Mouse (Mus musculus) hindbrain, embryonic 12.5 days (tissue): ENCODE data around the gene 1110032A03Rik. TPM values are rescaled to one million over a fixed set of nuclear protein-coding genes. Genes with fewer than 3 reads are reported as not detected.
A peak's percentile ranks its signal among the peaks of the same experiment; 100 is the strongest.

Experiments used
- ATAC-seq: fragments of 200-750 bp; cut with Nextera tagmentation; 2 replicates; pipeline ENCODE4 v1.8.0; 2017; ENCODE audit warnings: moderate TSS enrichment; ENCODE audit not compliant: low FRiP score
- H3K27ac ChIP-seq: fragments of 300-500 bp; sonication (generic); 2 replicates; pipeline ENCODE4 v1.5.1; 2016; ENCODE audit warnings: mild to moderate bottlenecking
- H3K27me3 ChIP-seq: fragments of 300-500 bp; sonication (generic); 2 replicates; pipeline ENCODE4 v1.6.1; 2016; ENCODE audit warnings: mild to moderate bottlenecking
- H3K36me3 ChIP-seq: fragments of 300-500 bp; sonication (generic); 2 replicates; pipeline ENCODE4 v1.6.1; 2016; ENCODE audit warnings: mild to moderate bottlenecking
- H3K4me1 ChIP-seq: fragments of 300-500 bp; sonication (generic); 2 replicates; pipeline ENCODE4 v1.6.1; 2016
- H3K4me2 ChIP-seq: fragments of 300-500 bp; sonication (generic); replicated peaks from 2 replicates; pipeline ENCODE4 v1.6.1; 2016; ENCODE audit warnings: mild to moderate bottlenecking
- H3K4me3 ChIP-seq: fragments of 300-500 bp; sonication (generic); 2 replicates; pipeline ENCODE4 v1.5.1; 2016; ENCODE audit warnings: mild to moderate bottlenecking
- H3K9ac ChIP-seq: fragments of 300-500 bp; sonication (generic); 2 replicates; pipeline ENCODE4 v1.6.1; 2016; ENCODE audit warnings: mild to moderate bottlenecking, moderate library complexity
- H3K9me3 ChIP-seq: fragments of 300-500 bp; sonication (generic); replicated peaks from 2 replicates; pipeline ENCODE4 v1.6.1; 2016; ENCODE audit warnings: mild to moderate bottlenecking
- WGBS: fragments of 180-500 bp; shearing (Covaris S2); methylation state at CpG from one replicate; pipeline ENCODE4 v1.1.7; 2016; 5-methylcytosine and 5-hydroxymethylcytosine counted together
- polyA plus RNA-seq: library from polyadenylated mRNA; unstranded; fragments of >200 nt; fragmentation: Nextera tagmentation; extraction: Ambion mirVana; gene quantifications from 2 replicates; pipeline ENCODE4 v1.2.1, GENCODE M21; 2016

Gene 1110032A03Rik
- polyA plus RNA-seq, 1 experiment from 2014 or later, result 43.9 TPM

DNA sequence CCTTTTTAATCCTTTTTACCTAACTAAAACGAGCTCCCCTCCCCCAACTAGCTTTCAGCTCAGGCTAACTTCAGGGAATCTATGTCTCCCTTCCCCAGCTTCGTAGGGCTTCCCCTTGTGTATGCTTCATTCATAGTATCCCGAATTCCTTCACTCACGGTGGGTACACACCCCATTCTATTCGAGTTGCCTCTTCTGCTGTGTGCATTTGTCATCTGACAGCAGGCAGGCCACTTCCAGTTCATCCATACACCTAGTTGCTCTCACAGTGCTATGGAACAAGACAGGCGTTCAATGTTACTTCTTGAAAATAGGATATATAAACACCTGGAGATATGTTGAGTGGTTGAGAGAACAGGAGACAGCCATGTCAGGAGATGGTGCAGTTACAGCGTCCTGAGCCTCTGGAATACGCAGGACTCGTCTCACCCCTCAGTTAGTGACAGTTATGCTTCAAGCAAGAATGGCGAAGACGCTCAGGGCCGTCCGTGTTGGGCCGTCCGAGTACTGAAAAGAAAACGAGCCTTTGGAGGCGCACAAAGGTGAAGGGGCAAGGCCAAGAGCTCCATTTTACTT is 7.7 kb downstream of the 1110032A03Rik start:
- ATAC-seq, result no peak; the same call in 1 of the 2 replicates

GRCm38 (mm10) chr9:50763331-50763730 is 12.0 kb downstream of the 1110032A03Rik start:
- no peaks in the 10 kb centered on the region for H3K27me3 ChIP-seq
- 71% methylated on average over 1 of the region's 1 CpGs for WGBS
- no peak for ATAC-seq
- no peak overlapping the region for H3K4me2 ChIP-seq
- peaks cover 6% of the 10 kb centered on the region for H3K4me1 ChIP-seq
- H3K9me3 ChIP-seq, result no peaks in the 10 kb centered on the region
- no peaks in the 10 kb centered on the region for H3K36me3 ChIP-seq
- no peak overlapping the region for H3K9ac ChIP-seq
- H3K27ac ChIP-seq, result no peak overlapping the region
- H3K4me3 ChIP-seq, result no peak overlapping the region

More for the DNA sequence above, 7.7 kb downstream of the 1110032A03Rik start:
- no peaks in the 10 kb centered on the region for H3K27me3 ChIP-seq
- H3K27ac ChIP-seq, result peak overlapping the region; percentile 79; the same call in 1 of the 2 replicates
- WGBS, result 6% methylated on average over 17 of the region's 17 CpGs
- peak overlapping the region; percentile 62 for H3K4me3 ChIP-seq
- 0 out of 2 replicates have a peak, but pooled peaks cover 5% of the 10 kb centered on the region for H3K36me3 ChIP-seq
- H3K4me2 ChIP-seq, result peak overlapping the region; percentile 77
- H3K4me1 ChIP-seq, result peaks cover 9% of the 10 kb centered on the region
- no peaks in the 10 kb centered on the region for H3K9me3 ChIP-seq
- peak overlapping the region; percentile 76 for H3K9ac ChIP-seq

DNA sequence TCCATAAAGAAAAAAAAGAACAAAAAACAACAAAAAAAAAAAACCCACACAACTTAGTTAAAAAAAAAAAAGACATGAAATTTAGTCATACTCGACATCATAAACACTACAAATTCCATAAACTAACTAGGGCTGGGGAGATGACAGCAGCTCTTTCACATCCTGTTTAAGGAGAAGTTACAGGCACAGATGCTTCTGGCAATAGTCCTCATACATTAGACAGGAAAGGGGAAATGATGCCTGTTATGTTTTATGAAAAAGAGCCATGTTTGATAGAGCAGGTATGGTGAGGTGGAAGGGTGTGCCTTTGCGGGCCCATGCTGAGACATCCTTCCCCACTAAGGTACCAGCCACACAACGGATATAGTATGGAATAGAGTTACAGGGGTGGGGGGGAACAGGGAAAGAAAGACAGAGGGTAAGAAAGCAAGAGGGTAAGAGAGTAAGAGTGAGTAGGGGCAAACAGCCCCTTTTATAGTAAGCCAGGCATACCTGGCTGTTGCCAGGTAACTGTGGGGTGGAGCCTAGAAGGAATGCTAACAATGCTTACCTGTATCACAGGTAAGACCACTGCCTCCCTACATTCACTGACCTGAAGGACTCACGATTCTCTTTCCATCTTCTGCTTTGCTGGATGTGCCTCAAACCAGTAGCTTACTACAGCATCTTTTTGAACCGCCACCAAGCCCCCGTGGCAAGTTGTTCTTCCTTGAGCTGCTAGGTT is 13.6 kb downstream of the 1110032A03Rik start:
- Histone ChIP-seq H3K27me3 (no peaks in the 10 kb centered on the region), H3K4me1 (no peaks in the 10 kb centered on the region), H3K9ac (no peak overlapping the region), H3K27ac (no peak overlapping the region), H3K36me3 (no peaks in the 10 kb centered on the region), H3K4me3 (no peak overlapping the region), H3K4me2 (no peak overlapping the region), H3K9me3 (no peaks in the 10 kb centered on the region)
- no peak for ATAC-seq
- WGBS, result 69% methylated on average over 6 of the region's 6 CpGs

GRCm38 (mm10) chr9:50756711-50757110 is 18.6 kb downstream of the 1110032A03Rik start:
- no peaks in the 10 kb centered on the region for H3K36me3 ChIP-seq
- peaks cover 3% of the 10 kb centered on the region; the same call in 1 of the 2 replicates for H3K27me3 ChIP-seq
- H3K4me3 ChIP-seq, result no peak overlapping the region
- H3K4me1 ChIP-seq, result no peaks in the 10 kb centered on the region
- H3K27ac ChIP-seq, result no peak overlapping the region
- no peak overlapping the region for H3K4me2 ChIP-seq
- no peak for ATAC-seq
- H3K9ac ChIP-seq, result no peak overlapping the region
- no peaks in the 10 kb centered on the region for H3K9me3 ChIP-seq
- WGBS, result 45% methylated on average over 5 of the region's 5 CpGs

GRCm38 (mm10) chr9:50753947-50754346 is 21.4 kb downstream of the 1110032A03Rik start:
- Histone ChIP-seq H3K4me3 (no peak overlapping the region), H3K9me3 (no peaks in the 10 kb centered on the region), H3K36me3 (no peaks in the 10 kb centered on the region), H3K4me1 (no peaks in the 10 kb centered on the region), H3K27me3 (peaks cover 3% of the 10 kb centered on the region; the same call in 1 of the 2 replicates), H3K9ac (no peak overlapping the region), H3K4me2 (no peak overlapping the region), H3K27ac (no peak overlapping the region)
- ATAC-seq, result no peak
- WGBS, result 72% methylated on average over 7 of the region's 7 CpGs

GRCm38 (mm10) chr9:50752784-50753615 is 22.3 kb downstream of the 1110032A03Rik start:
- WGBS, result 76% methylated on average over 17 of the region's 17 CpGs
- Histone ChIP-seq H3K4me1 (no peaks in the 10 kb centered on the region), H3K9ac (no peak overlapping the region), H3K4me2 (no peak overlapping the region), H3K4me3 (no peak overlapping the region), H3K27ac (no peak overlapping the region), H3K27me3 (peaks cover 6% of the 10 kb centered on the region; the same call in 1 of the 2 replicates), H3K36me3 (no peaks in the 10 kb centered on the region), H3K9me3 (no peaks in the 10 kb centered on the region)
- ATAC-seq, result no peak

DNA sequence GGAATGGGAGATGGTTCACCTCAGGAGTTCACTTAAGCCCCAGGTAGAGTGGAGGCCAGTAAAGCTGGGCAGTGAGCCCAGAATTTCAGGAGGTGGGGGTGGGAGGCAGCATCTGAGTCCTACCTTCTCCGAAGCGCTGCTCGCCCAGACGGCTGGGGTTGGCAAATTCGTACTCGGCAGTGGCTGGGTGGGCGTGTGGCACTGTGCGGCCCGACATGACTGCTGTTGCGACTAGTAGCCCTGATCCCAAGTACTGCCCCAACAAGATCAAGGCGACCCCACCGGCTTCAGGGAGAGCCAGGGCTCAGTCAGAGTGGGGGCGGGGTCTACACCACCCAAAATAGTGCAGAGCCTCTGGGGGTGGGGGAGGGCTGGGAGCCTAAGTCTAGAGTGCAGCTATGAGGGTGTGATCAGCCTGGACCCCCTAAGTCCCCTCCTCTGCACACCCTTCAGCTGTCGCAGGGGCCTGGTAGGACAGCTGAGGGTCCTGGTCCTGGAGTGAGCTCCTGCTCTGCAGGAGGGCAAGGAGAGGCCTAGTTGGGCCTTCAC is 23.2 kb downstream of the 1110032A03Rik start, which contains the start of gene Hspb2:
Gene Hspb2, minus strand, starts transcription at position 301 of the 549 bp plus-strand sequence.
- Histone ChIP-seq H3K4me3 (no peak within 1 kb of the TSS), H3K4me2 (no peak within 1 kb of the TSS), H3K4me1 (no peaks in the 10 kb centered on the region), H3K9ac (no peak within 1 kb of the TSS), H3K36me3 (no peaks in the 10 kb centered on the region), H3K9me3 (no peaks in the 10 kb centered on the region), H3K27me3 (peaks cover 7% of the 10 kb centered on the region; the same call in 1 of the 2 replicates), H3K27ac (no peak within 1 kb of the TSS)
- no peak for ATAC-seq
- 64% methylated on average over 14 of the region's 14 CpGs for WGBS

- Histone ChIP-seq H3K27ac (no peak within 1 kb of the TSS), H3K9ac (no peak within 1 kb of the TSS), H3K36me3 (no peaks in the 10 kb centered on the region), H3K4me2 (no peak within 1 kb of the TSS), H3K4me1 (peaks cover 2% of the 10 kb centered on the region; the same call in 1 of the 2 replicates), H3K4me3 (no peak within 1 kb of the TSS), H3K9me3 (no peaks in the 10 kb centered on the region), H3K27me3 (peaks cover 14% of the 10 kb centered on the region)
- WGBS, result 76% methylated on average over 22 of the region's 22 CpGs
- no peak for ATAC-seq
Measured at GRCm38 (mm10) chr9:50751323-50751722, 24.0 kb downstream of the 1110032A03Rik start, which contains the start of gene Cryab. Cryab (plus strand) TSS chr9:50751325.

DNA sequence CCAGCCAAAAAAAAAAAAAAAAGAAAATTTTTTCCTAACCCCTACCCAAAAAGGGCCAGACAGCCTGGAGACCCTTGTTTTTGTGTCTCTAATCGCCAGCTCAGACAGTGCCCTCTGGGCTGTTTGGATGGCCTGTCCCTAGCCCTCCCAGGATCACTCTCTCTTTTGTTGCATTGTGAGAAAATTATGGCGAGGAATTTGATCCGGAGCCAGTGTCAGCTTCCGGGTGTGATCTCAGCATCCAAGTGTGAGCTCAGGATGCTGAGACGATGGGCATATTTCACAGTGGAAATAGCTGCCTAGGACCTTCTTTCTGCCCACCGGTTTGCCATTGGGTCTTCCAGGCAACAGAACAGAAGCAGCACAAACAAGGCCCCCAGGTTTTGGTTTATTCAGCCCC is 24.6 kb downstream of the 1110032A03Rik start:
- WGBS, result 71% methylated on average over 6 of the region's 6 CpGs
- H3K36me3 ChIP-seq, result no peaks in the 10 kb centered on the region
- H3K9me3 ChIP-seq, result no peaks in the 10 kb centered on the region
- ATAC-seq, result no peak
- peaks cover 20% of the 10 kb centered on the region for H3K27me3 ChIP-seq
- H3K27ac ChIP-seq, result no peak overlapping the region
- H3K4me2 ChIP-seq, result no peak overlapping the region
- H3K4me1 ChIP-seq, result peaks cover 7% of the 10 kb centered on the region
- no peak overlapping the region for H3K4me3 ChIP-seq
- no peak overlapping the region for H3K9ac ChIP-seq

GRCm38 (mm10) chr9:50746214-50746677 is 29.1 kb downstream of the 1110032A03Rik start, which contains the start of gene 2310030G06Rik:
2310030G06Rik (minus strand) TSS chr9:50746536.
- peak within 1 kb of the TSS; percentile 48; the same call in 1 of the 2 replicates for H3K9ac ChIP-seq

DNA sequence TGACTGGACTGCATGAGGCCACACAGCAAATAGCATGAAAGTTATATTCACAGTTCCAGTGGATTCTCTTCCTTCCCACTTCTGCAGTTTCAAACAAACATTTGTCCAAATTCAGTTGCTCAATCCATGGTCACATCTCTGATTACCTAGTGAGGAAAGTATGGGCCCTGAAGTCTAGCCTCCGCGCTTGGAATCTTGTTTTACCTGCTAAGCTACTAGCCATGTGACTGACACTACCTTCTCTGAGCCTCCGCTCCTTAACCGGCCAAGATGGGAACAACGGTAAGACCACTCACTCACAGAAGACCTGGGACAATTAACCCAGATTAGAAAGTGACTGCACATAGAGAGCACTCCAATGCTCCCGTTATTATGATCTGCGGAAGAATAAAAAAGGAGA is 29.5 kb downstream of the 1110032A03Rik start:
- no peaks in the 10 kb centered on the region for H3K9me3 ChIP-seq
- H3K4me1 ChIP-seq, result peaks cover 7% of the 10 kb centered on the region
- H3K27me3 ChIP-seq, result peaks cover 25% of the 10 kb centered on the region
- 14% methylated on average over 7 of the region's 7 CpGs for WGBS
- peak overlapping the region; percentile 28 for H3K4me3 ChIP-seq
- no peak overlapping the region for H3K9ac ChIP-seq
- no peak overlapping the region for H3K27ac ChIP-seq
- no peak for ATAC-seq
- H3K4me2 ChIP-seq, result peak overlapping the region; percentile 55
- H3K36me3 ChIP-seq, result no peaks in the 10 kb centered on the region

More at GRCm38 (mm10) chr9:50746214-50746677, 29.1 kb downstream of the 1110032A03Rik start, which contains the start of gene 2310030G06Rik:
- no peaks in the 10 kb centered on the region for H3K9me3 ChIP-seq
- WGBS, result 3% methylated on average over 19 of the region's 19 CpGs
- no peaks in the 10 kb centered on the region for H3K36me3 ChIP-seq
- ATAC-seq, result no peak
- peak within 1 kb of the TSS; percentile 55 for H3K4me2 ChIP-seq
- peaks cover 7% of the 10 kb centered on the region for H3K4me1 ChIP-seq
- H3K4me3 ChIP-seq, result peak within 1 kb of the TSS; percentile 28
- peaks cover 25% of the 10 kb centered on the region for H3K27me3 ChIP-seq
- no peak within 1 kb of the TSS for H3K27ac ChIP-seq
